Mouse (Mus musculus) cortical plate, adult 2 months (tissue): Measurements from ENCODE around the gene Pole4.

Experiments
- CTCF ChIP-seq: fragments of 200-500 bp; IDR thresholded peaks from 2 replicates; pipeline ENCODE4 v1.5.1; 2011; ENCODE audit warnings: mild to moderate bottlenecking, control low read depth, low read length; ENCODE audit not compliant: insufficient read depth; ENCODE audit errors: extremely low read depth
- POLR2A ChIP-seq: fragments of 200-500 bp; IDR thresholded peaks from 2 replicates; pipeline ENCODE4 v1.6.1; 2011; ENCODE audit warnings: mild to moderate bottlenecking, low read length, control low read depth; ENCODE audit not compliant: insufficient read depth; ENCODE audit errors: extremely low read depth

DNA sequence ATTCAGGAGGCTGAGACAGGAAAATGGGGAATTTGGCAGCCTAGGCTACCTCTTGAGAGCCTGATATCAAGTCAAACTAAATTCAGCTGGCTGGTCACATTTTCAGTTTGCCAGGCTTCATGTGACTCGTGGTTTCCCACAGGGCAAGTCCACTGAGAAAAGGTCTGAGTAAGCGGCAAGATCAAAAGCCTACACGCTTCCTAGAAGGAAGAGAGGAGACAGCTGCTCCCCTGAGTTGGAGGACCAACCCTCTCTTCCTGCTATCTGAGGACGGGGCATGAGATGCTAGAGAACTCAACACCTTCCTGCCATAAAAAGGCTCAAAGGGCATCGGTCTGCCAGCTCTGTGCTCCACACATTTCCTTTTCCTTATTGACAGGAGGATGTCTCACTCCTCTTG is 41.9 kb upstream of the Pole4 start:
- TF ChIP-seq CTCF (no peak), POLR2A (no peak)
